Mouse (Mus musculus): ENCODE data around the gene Mad1l1. TPM values are rescaled to one million over a fixed set of nuclear protein-coding genes. Genes with fewer than 3 reads are reported as not detected.

The Mad1l1 gene
- polyA plus RNA-seq, 1 experiment from 2014 or later: 20.6 TPM

GRCm38 (mm10) chr5:140228306-140228705 lies 93.0 kb downstream of the Mad1l1 start:
- ATAC-seq (replicated peaks; ENCODE audit: insufficient number of reproducible peaks, insufficient read depth, low FRiP score, low read depth): no peak
- Histone ChIP-seq H3K4me3 (no peak overlapping the region), H3K36me3 (no peaks in the 10 kb centered on the region), H3K9me3 (replicated peaks) (no peaks in the 10 kb centered on the region), H3K4me1 (replicated peaks) (no peaks in the 10 kb centered on the region), H3K4me2 (no peak overlapping the region), H3K9ac (no peak overlapping the region), H3K27me3 (no peaks in the 10 kb centered on the region; the same call in 1 of the 2 replicates), H3K27ac (no peak overlapping the region)
- WGBS: 84% methylated on average over 3 of the region's 3 CpGs

GRCm38 (mm10) chr5:140226871-140227270 lies 94.5 kb downstream of the Mad1l1 start:
- Histone ChIP-seq H3K36me3 (no peaks in the 10 kb centered on the region), H3K4me3 (no peak overlapping the region), H3K4me2 (no peak overlapping the region), H3K9me3 (replicated peaks) (no peaks in the 10 kb centered on the region), H3K27ac (no peak overlapping the region), H3K9ac (no peak overlapping the region), H3K27me3 (no peaks in the 10 kb centered on the region; the same call in 1 of the 2 replicates), H3K4me1 (replicated peaks) (no peaks in the 10 kb centered on the region)
- WGBS: 84% methylated on average over 3 of the region's 3 CpGs
- ATAC-seq (replicated peaks; ENCODE audit: insufficient number of reproducible peaks, insufficient read depth, low FRiP score, low read depth): no peak

DNA sequence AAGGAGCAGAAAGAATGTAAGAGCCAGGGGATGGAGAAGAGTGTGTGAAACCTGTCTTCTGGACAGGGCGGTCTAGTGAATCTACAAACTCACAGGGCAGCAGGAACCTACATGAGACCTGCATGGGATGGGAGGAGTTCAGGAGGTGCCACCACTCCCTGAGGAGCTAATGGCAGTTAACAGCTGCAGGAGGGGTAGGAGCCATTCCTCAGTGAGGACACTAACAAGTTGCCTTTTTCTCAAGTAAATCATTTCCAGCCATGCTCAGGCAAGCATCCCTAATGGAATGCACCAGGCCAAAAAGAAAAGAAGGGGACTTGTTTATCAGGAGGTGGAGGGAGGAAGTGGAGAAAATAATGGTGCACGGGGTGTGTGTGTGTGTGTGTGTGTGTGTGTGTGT lies 95.5 kb downstream of the Mad1l1 start:
- no peak overlapping the region for H3K9ac ChIP-seq
- H3K4me2 ChIP-seq: no peak overlapping the region
- H3K9me3 ChIP-seq (replicated peaks): no peaks in the 10 kb centered on the region
- peaks cover 8% of the 10 kb centered on the region for H3K4me1 ChIP-seq (replicated peaks)
- WGBS: 85% methylated on average over 2 of the region's 2 CpGs
- no peak overlapping the region for H3K4me3 ChIP-seq
- ATAC-seq (replicated peaks; ENCODE audit: insufficient number of reproducible peaks, insufficient read depth, low FRiP score, low read depth): no peak
- no peak overlapping the region for H3K27ac ChIP-seq
- H3K27me3 ChIP-seq: no peaks in the 10 kb centered on the region; the same call in 1 of the 2 replicates
- no peaks in the 10 kb centered on the region for H3K36me3 ChIP-seq

DNA sequence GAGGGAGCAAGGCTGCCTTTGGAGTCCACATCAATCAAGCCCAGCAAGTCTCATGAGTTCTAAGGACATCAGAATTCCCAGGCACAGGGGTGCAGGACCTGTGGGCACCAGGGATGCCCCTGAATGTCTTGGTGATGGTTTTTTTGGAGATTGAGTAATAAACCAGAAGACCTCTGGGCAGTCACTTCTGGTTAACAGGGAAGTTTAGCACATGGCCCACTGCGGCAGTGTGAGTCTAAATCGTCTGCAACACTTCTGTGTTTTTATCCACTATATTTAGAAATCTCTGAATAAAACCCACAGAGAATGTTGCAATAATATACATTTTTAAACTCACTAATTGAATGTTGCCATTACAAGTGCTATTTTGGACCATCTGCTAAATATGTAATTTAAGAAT lies 96.2 kb downstream of the Mad1l1 start:
- Histone ChIP-seq H3K36me3 (no peaks in the 10 kb centered on the region), H3K27ac (no peak overlapping the region), H3K4me1 (replicated peaks) (peaks cover 10% of the 10 kb centered on the region), H3K9me3 (replicated peaks) (no peaks in the 10 kb centered on the region), H3K9ac (no peak overlapping the region), H3K4me2 (no peak overlapping the region), H3K4me3 (no peak overlapping the region), H3K27me3 (no peaks in the 10 kb centered on the region; the same call in none of the 2 replicates)
- ATAC-seq (replicated peaks; ENCODE audit: insufficient number of reproducible peaks, insufficient read depth, low FRiP score, low read depth): no peak
- WGBS: 82% methylated on average over 2 of the region's 2 CpGs

DNA sequence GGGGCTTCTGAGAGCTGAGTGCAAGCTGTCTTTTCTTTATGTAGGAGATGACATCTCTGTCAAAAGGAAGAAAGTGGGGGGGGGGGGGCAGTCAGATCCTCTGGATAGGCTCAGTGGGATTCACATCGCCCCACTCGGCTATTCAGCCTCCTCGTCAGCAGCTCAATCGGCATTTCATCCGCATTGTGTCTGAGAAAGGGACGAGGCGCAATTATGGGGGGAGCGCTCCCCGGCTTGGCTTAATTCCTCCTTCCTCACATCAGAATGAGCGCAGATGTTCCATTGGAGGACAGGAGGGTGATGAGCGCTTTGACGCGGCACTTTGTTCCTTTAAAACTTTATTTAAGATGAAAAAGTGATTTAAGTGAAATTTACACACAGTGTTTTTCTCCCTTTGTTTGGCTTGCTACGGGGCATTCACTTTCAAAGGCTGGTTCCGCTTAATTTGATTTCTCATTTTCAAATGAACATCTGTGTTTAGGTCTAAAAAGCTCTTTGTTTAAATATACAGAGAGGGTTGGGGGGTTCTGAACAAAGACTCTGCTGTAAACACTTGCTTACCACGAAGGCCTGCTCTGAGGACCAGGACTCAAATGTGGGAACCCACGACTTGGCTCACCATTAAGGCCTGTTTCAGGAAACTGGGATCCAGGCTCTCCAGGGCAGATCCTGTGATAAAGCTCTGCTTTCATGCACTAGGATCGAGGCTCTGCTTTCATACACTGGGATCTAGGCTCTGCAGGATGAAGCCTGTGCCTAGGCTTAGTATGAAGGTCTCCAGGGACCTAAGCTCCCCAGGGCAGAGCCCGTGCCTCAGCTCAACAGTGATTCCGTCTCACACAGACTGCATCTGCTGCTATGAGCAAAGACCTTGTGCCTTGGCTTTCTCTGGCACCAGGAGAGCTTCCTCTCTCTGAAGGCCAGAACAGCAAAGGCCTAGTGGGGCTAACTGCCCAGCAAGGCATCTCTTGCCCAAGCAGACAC lies 98.0 kb downstream of the Mad1l1 start:
- Histone ChIP-seq H3K4me1 (replicated peaks) (peaks cover 15% of the 10 kb centered on the region), H3K9ac (no peak overlapping the region), H3K4me2 (no peak overlapping the region), H3K27me3 (peaks cover 8% of the 10 kb centered on the region), H3K9me3 (replicated peaks) (no peaks in the 10 kb centered on the region), H3K4me3 (no peak overlapping the region), H3K36me3 (no peaks in the 10 kb centered on the region), H3K27ac (no peak overlapping the region)
- WGBS: 86% methylated on average over 20 of the region's 20 CpGs
- ATAC-seq (replicated peaks; ENCODE audit: insufficient number of reproducible peaks, insufficient read depth, low FRiP score, low read depth): no peak

DNA sequence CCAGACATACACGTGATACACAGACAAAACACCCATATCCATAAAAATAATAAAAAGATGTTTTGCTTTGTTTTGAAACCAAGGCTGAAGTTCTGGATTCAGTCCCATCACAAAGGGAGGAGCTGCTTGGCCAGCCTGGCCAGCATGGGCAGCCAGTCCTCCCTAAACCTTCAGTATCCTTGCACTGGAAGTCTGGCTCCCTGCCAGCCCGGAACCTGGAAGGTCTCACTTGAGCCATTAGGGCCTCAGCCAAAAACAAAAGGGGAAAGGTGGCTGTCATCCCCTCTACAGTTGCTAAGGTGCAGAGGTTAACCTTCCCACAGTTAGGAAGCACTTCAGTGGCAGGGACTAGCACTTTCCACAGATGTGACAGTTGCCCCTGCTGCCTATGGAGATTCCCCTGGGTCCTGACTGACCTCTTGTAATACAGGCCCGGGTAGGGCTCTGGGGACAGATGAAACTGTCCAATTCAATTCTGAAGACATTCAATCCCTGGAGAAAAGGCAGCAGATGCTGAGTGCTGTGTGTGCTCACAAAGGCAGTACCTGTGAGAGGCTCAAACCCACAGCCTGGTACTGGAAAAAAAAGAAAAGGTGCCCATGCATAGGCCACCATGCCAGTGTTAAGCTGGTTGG lies 100.2 kb downstream of the Mad1l1 start:
- H3K4me3 ChIP-seq: no peak overlapping the region
- ATAC-seq (replicated peaks; ENCODE audit: insufficient number of reproducible peaks, insufficient read depth, low FRiP score, low read depth): no peak
- 56% methylated on average over 3 of the region's 3 CpGs for WGBS
- no peaks in the 10 kb centered on the region for H3K9me3 ChIP-seq (replicated peaks)
- no peaks in the 10 kb centered on the region for H3K36me3 ChIP-seq
- H3K27me3 ChIP-seq: peaks cover 8% of the 10 kb centered on the region
- H3K4me2 ChIP-seq: no peak overlapping the region
- no peak overlapping the region for H3K9ac ChIP-seq
- peaks cover 35% of the 10 kb centered on the region for H3K4me1 ChIP-seq (replicated peaks)
- no peak overlapping the region for H3K27ac ChIP-seq

- WGBS: 64% methylated on average over 1 of the region's 1 CpGs
- H3K9ac ChIP-seq: no peak overlapping the region
- H3K36me3 ChIP-seq: no peaks in the 10 kb centered on the region
These were observed 102.1 kb downstream of the Mad1l1 start for GRCm38 (mm10) chr5:140219252-140219651.

GRCm38 (mm10) chr5:140217900-140218299 lies 103.5 kb downstream of the Mad1l1 start:
- Histone ChIP-seq H3K4me1 (replicated peaks) (peaks cover 37% of the 10 kb centered on the region), H3K9ac (no peak overlapping the region), H3K4me3 (no peak overlapping the region), H3K4me2 (no peak overlapping the region), H3K36me3 (no peaks in the 10 kb centered on the region), H3K27ac (peak overlapping the region; percentile 29), H3K9me3 (replicated peaks) (no peaks in the 10 kb centered on the region), H3K27me3 (peaks cover 11% of the 10 kb centered on the region; the same call in 1 of the 2 replicates)
- ATAC-seq (replicated peaks; ENCODE audit: insufficient number of reproducible peaks, insufficient read depth, low FRiP score, low read depth): no peak
- WGBS: 36% methylated on average over 2 of the region's 2 CpGs

More at GRCm38 (mm10) chr5:140219252-140219651, 102.1 kb downstream of the Mad1l1 start:
- Histone ChIP-seq H3K4me1 (replicated peaks) (peaks cover 37% of the 10 kb centered on the region), H3K4me2 (no peak overlapping the region), H3K27me3 (peaks cover 11% of the 10 kb centered on the region; the same call in 1 of the 2 replicates), H3K9me3 (replicated peaks) (no peaks in the 10 kb centered on the region), H3K4me3 (no peak overlapping the region), H3K27ac (no peak overlapping the region)
- ATAC-seq (replicated peaks; ENCODE audit: insufficient number of reproducible peaks, insufficient read depth, low FRiP score, low read depth): no peak

GRCm38 (mm10) chr5:140217083-140217482 lies 104.3 kb downstream of the Mad1l1 start:
- Histone ChIP-seq H3K27me3 (peaks cover 11% of the 10 kb centered on the region; the same call in 1 of the 2 replicates), H3K4me3 (no peak overlapping the region), H3K4me2 (no peak overlapping the region), H3K9me3 (replicated peaks) (no peaks in the 10 kb centered on the region), H3K9ac (no peak overlapping the region), H3K4me1 (replicated peaks) (peaks cover 37% of the 10 kb centered on the region), H3K27ac (peak overlapping the region; percentile 54), H3K36me3 (no peaks in the 10 kb centered on the region)
- peak; percentile 53 for ATAC-seq (replicated peaks; ENCODE audit: insufficient number of reproducible peaks, insufficient read depth, low FRiP score, low read depth)
- WGBS: 52% methylated on average over 3 of the region's 3 CpGs

DNA sequence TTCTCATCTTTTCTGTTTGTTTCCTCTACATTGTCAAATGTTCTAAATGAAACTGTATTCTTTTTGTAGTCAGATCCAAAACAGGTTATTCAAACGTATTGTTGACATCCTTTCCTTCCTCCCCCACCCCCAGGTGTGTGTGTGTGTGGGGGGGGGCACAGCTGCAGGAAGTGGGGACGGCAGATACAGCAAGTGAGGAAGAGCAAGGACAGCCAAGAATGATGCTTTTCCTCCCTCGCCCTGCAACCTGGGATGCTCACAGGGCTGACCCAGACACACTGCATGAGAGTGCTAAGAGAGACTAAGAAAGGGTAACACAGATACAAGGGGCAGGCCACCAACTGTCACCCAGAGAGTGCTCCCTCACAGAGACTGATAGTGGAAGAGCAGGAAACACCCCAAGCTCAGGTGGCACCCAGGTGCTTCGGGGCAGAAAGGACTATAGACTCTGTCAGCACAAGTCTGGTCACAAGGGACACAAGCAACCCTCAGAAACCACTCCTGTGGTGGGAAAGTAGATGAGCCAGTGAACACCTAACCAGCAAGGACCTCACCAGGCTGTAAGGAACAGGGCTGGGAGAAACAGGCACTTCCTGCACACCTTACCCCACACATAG lies 105.8 kb downstream of the Mad1l1 start:
- WGBS: 70% methylated on average over 4 of the region's 4 CpGs
- ATAC-seq (replicated peaks; ENCODE audit: insufficient number of reproducible peaks, insufficient read depth, low FRiP score, low read depth): no peak
- Histone ChIP-seq H3K36me3 (no peaks in the 10 kb centered on the region), H3K27me3 (peaks cover 11% of the 10 kb centered on the region; the same call in 1 of the 2 replicates), H3K27ac (no peak overlapping the region), H3K9ac (no peak overlapping the region), H3K4me3 (no peak overlapping the region), H3K4me1 (replicated peaks) (peaks cover 28% of the 10 kb centered on the region), H3K4me2 (no peak overlapping the region), H3K9me3 (replicated peaks) (no peaks in the 10 kb centered on the region)

GRCm38 (mm10) chr5:140213001-140213400 lies 108.4 kb downstream of the Mad1l1 start:
- Histone ChIP-seq H3K27me3 (peaks cover 3% of the 10 kb centered on the region; the same call in 1 of the 2 replicates), H3K4me3 (no peak overlapping the region), H3K4me2 (no peak overlapping the region), H3K36me3 (no peaks in the 10 kb centered on the region), H3K4me1 (replicated peaks) (peaks cover 32% of the 10 kb centered on the region), H3K9me3 (replicated peaks) (no peaks in the 10 kb centered on the region), H3K9ac (no peak overlapping the region), H3K27ac (no peak overlapping the region)
- no peak for ATAC-seq (replicated peaks; ENCODE audit: insufficient number of reproducible peaks, insufficient read depth, low FRiP score, low read depth)
- WGBS: 73% methylated on average over 4 of the region's 4 CpGs
